Comparison of ENCODE assay signal across 19 mouse cellular contexts in the genomic region with DNA sequence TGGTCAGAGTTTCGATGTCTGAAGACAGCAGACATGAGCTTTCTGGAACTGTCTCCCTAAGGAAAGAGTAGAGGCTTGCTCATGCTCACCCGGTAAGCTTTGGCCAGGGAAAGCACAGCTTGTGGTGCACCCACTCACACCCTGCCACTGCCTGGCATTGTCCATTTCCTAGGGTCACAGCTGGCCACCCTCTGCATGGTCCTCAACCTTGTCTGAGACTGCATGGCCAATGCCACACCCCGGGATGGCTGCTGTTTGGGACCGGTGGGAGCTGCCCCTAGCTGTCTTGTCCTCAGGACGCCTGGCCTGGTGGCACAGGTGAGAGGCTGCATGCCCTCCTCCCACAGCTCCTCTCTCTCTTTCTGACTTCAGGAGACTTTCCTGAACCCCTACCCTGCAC. TPM values are rescaled to one million over a fixed set of nuclear protein-coding genes. Genes with fewer than 3 reads are reported as not detected.
DNase-seq lines count a peak whose midpoint lies in the region; ATAC-seq and TF ChIP-seq lines count a peak whose summit lies in the region.
"Had no signal": no experiment of that assay in that cellular context is flagged by ENCODE, and none has a peak within 500 bp of the region (broad histone marks: within the 10 kb centered on the region; RNA-seq: fewer than 3 reads in every experiment).

No protein-coding gene starts in this region.

- TF ChIP-seq EP300 in stomach, postnatal 0 days (optimal IDR thresholded peaks at IDR 0.05), result no peak

- H3K36me3 ChIP-seq in heart, embryonic 10.5 days, result peaks cover 71% of the 10 kb centered on the region
- H3K36me3 ChIP-seq in stomach, postnatal 0 days (ENCODE audit: control insufficient read depth, insufficient read depth, low read length), result peaks cover 4% of the 10 kb centered on the region; the same call in 1 of the 2 replicates

- peak; percentile 69 for DNase-seq in heart, embryonic 10.5 days (ENCODE audit: low spot score)
- no peak for DNase-seq in heart, adult 18-20 months
- no peak for DNase-seq in stomach, postnatal 0 days (ENCODE audit: low spot score)
- DNase-seq in adrenal gland, adult 18-20 months (ENCODE audit: low spot score in 2 of 2), result no peak
- DNase-seq: adrenal gland, adult 8-10 months; adrenal gland, postnatal 14 days; adrenal gland, postnatal 36 days; cerebellum, adult 11-12 months; cerebellum, adult 2 months; cerebellum, adult 9-10 months; cerebellum, postnatal 10 days; cerebellum, postnatal 25 days had no signal

- no peak overlapping the region for H3K4me2 ChIP-seq in stomach, postnatal 0 days (replicated peaks; ENCODE audit: low read depth)
- H3K4me2 ChIP-seq: embryonic facial prominence, embryonic 12.5 days; forebrain, embryonic 12.5 days had no signal

- no peaks in the 10 kb centered on the region for H3K27me3 ChIP-seq in heart, embryonic 10.5 days (ENCODE audit: insufficient read depth, poor library complexity, severe bottlenecking)
- no peaks in the 10 kb centered on the region for H3K27me3 ChIP-seq in stomach, postnatal 0 days (ENCODE audit: control insufficient read depth, insufficient read depth, low read length)
- H3K27me3 ChIP-seq: embryonic facial prominence, embryonic 12.5 days; forebrain, embryonic 12.5 days had no signal

- H3K9ac ChIP-seq in stomach, postnatal 0 days (ENCODE audit: low read length), result no peak overlapping the region
- H3K9ac ChIP-seq: embryonic facial prominence, embryonic 12.5 days; forebrain, embryonic 12.5 days had no signal

- no peak overlapping the region for H3K4me3 ChIP-seq in heart, embryonic 10.5 days
- H3K4me3 ChIP-seq in stomach, postnatal 0 days (ENCODE audit: low read depth, low read length), result no peak overlapping the region
- H3K4me3 ChIP-seq: embryonic facial prominence, embryonic 10.5 days; embryonic facial prominence, embryonic 12.5 days; forebrain, embryonic 10.5 days; forebrain, embryonic 12.5 days had no signal

- no peaks in the 10 kb centered on the region for H3K4me1 ChIP-seq in heart, embryonic 10.5 days
- no peaks in the 10 kb centered on the region for H3K4me1 ChIP-seq in stomach, postnatal 0 days (replicated peaks; ENCODE audit: control insufficient read depth, insufficient read depth)
- H3K4me1 ChIP-seq: embryonic facial prominence, embryonic 10.5 days; embryonic facial prominence, embryonic 12.5 days; forebrain, embryonic 10.5 days; forebrain, embryonic 12.5 days had no signal

- ATAC-seq in erythroid progenitor cell, adult 5-6 weeks (replicated peaks; ENCODE audit: low FRiP score, poor library complexity, severe bottlenecking), result 0 out of 2 replicates have a peak, but pooled peaks have one; percentile 18
- ATAC-seq in stomach, postnatal 0 days (ENCODE audit: low FRiP score, low TSS enrichment), result 0 out of 2 replicates have a peak, but pooled peaks have one; percentile 8
- ATAC-seq: forebrain, embryonic 14.5 days; forebrain, embryonic 16.5 days had no signal

- no peak for TF ChIP-seq CTCF in stomach, postnatal 0 days (IDR thresholded peaks at IDR 0.05; ENCODE audit: low read depth)

- H3K9me3 ChIP-seq in heart, embryonic 10.5 days, result no peaks in the 10 kb centered on the region
- no peaks in the 10 kb centered on the region for H3K9me3 ChIP-seq in stomach, postnatal 0 days (ENCODE audit: control insufficient read depth, low read length)
- H3K9me3 ChIP-seq: embryonic facial prominence, embryonic 10.5 days; embryonic facial prominence, embryonic 12.5 days; forebrain, embryonic 10.5 days; forebrain, embryonic 12.5 days had no signal

- 87% methylated on average over 5 of the region's 5 CpGs for WGBS in heart, embryonic 10.5 days
- 92% methylated on average over 5 of the region's 5 CpGs for WGBS in stomach, postnatal 0 days

- no peak overlapping the region for H3K27ac ChIP-seq in heart, embryonic 10.5 days
- no peak overlapping the region for H3K27ac ChIP-seq in stomach, postnatal 0 days (replicated peaks)
- H3K27ac ChIP-seq: embryonic facial prominence, embryonic 10.5 days; embryonic facial prominence, embryonic 12.5 days; forebrain, embryonic 10.5 days; forebrain, embryonic 12.5 days had no signal

RNA-seq across cellular contexts. Expression of a gene that starts 15.5 kb away (rescaled TPM):
- polyA plus RNA-seq in heart, embryonic 10.5 days (2016; fragmentation: Nextera tagmentation; extraction: Ambion mirVana), result 24.5 and 27.6 TPM in 2 replicates
- total RNA-seq in heart, adult 18-20 months (2021), result 10 to 100 TPM; 38.4 to 44.3 TPM
- 6.5 and 21.0 TPM in 2 replicates for total RNA-seq in erythroid progenitor cell, adult 5-6 weeks (2015; ENCODE audit: low replicate concordance)
- 2.3 and 3.4 TPM in 2 replicates for total RNA-seq in erythroid progenitor cell, adult 5-6 weeks (2017; ENCODE audit: low replicate concordance)
- polyA plus RNA-seq in stomach, postnatal 0 days (2015; fragmentation: Nextera tagmentation; extraction: Ambion mirVana), result 24.3 and 26.1 TPM in 2 replicates
- 10 to 100 TPM; 25.8 to 30.3 TPM for total RNA-seq in adrenal gland, adult 18-20 months (2021)

RNA-seq across cellular contexts. Expression of a gene that starts 16.2 kb away (rescaled TPM):
- polyA plus RNA-seq in heart, embryonic 10.5 days (2016; fragmentation: Nextera tagmentation; extraction: Ambion mirVana), result 99.4 and 134 TPM in 2 replicates
- total RNA-seq in heart, adult 18-20 months (2021), result 10 to 100 TPM; 22.5 to 25.0 TPM
- 25.2 and 34.8 TPM in 2 replicates for total RNA-seq in erythroid progenitor cell, adult 5-6 weeks (2015; ENCODE audit: low replicate concordance)
- total RNA-seq in erythroid progenitor cell, adult 5-6 weeks (2017; ENCODE audit: low replicate concordance), result 7.6 and 13.0 TPM in 2 replicates
- polyA plus RNA-seq in stomach, postnatal 0 days (2015; fragmentation: Nextera tagmentation; extraction: Ambion mirVana), result 46.8 and 51.9 TPM in 2 replicates
- 10 to 100 TPM; 45.7 to 55.0 TPM for total RNA-seq in adrenal gland, adult 18-20 months (2021)

RNA-seq across cellular contexts. Expression of a gene that starts 25.3 kb away (rescaled TPM):
- polyA plus RNA-seq in heart, embryonic 10.5 days (2016; fragmentation: Nextera tagmentation; extraction: Ambion mirVana), result 8.5 and 8.6 TPM in 2 replicates
- total RNA-seq in heart, adult 18-20 months (2021), result 1 to 10 TPM; 1.0 to 1.5 TPM
- total RNA-seq in erythroid progenitor cell, adult 5-6 weeks (2015; ENCODE audit: low replicate concordance), result not detected in 2 replicates
- total RNA-seq in erythroid progenitor cell, adult 5-6 weeks (2017; ENCODE audit: low replicate concordance), result not detected in 2 replicates
- polyA plus RNA-seq in stomach, postnatal 0 days (2015; fragmentation: Nextera tagmentation; extraction: Ambion mirVana), result 5.3 TPM in 2 replicates
- total RNA-seq in adrenal gland, adult 18-20 months (2021), result 1 to 10 TPM; 6.0 to 7.2 TPM

RNA-seq across cellular contexts. Expression of a gene that starts 29.5 kb away (rescaled TPM):
- 2.4 and 7.1 TPM in 2 replicates for polyA plus RNA-seq in heart, embryonic 10.5 days (2016; fragmentation: Nextera tagmentation; extraction: Ambion mirVana)
- under 1 TPM; 0.17 to 0.36 TPM for total RNA-seq in heart, adult 18-20 months (2021)
- not detected in 2 replicates for total RNA-seq in erythroid progenitor cell, adult 5-6 weeks (2015; ENCODE audit: low replicate concordance)
- total RNA-seq in erythroid progenitor cell, adult 5-6 weeks (2017; ENCODE audit: low replicate concordance), result not detected in 2 replicates
- polyA plus RNA-seq in stomach, postnatal 0 days (2015; fragmentation: Nextera tagmentation; extraction: Ambion mirVana), result 3.3 and 3.4 TPM in 2 replicates
- 1 to 10 TPM; 1.9 to 2.5 TPM for total RNA-seq in adrenal gland, adult 18-20 months (2021)

RNA-seq across cellular contexts. Expression of a gene that starts 39.6 kb away (rescaled TPM):
- polyA plus RNA-seq in heart, embryonic 10.5 days (2016; fragmentation: Nextera tagmentation; extraction: Ambion mirVana), result 57.8 and 63.7 TPM in 2 replicates
- total RNA-seq in heart, adult 18-20 months (2021), result 10 to 100 TPM; 67.1 to 69.4 TPM
- total RNA-seq in erythroid progenitor cell, adult 5-6 weeks (2015; ENCODE audit: low replicate concordance), result 15.9 and 29.8 TPM in 2 replicates
- 3.9 and 4.3 TPM in 2 replicates for total RNA-seq in erythroid progenitor cell, adult 5-6 weeks (2017; ENCODE audit: low replicate concordance)
- 56.5 and 64.0 TPM in 2 replicates for polyA plus RNA-seq in stomach, postnatal 0 days (2015; fragmentation: Nextera tagmentation; extraction: Ambion mirVana)
- 10 to 100 TPM; 52.3 to 59.7 TPM for total RNA-seq in adrenal gland, adult 18-20 months (2021)
